Mouse (Mus musculus) brain, adult 10 weeks (tissue): ENCODE measurements around the gene H2-T24. TPM values are rescaled to one million over a fixed set of nuclear protein-coding genes. Genes with fewer than 3 reads are reported as not detected.

Experiments
- polyA plus RNA-seq: library from polyadenylated mRNA; stranded (reverse); fragments of 350-450 nt; fragmentation: Illumina TruSeq; extraction: RNeasy Lipid Tissue Mini Kit (QIAGEN cat#74804); gene quantifications from one replicate; pipeline ENCODE4 v1.2.3, GENCODE M21; 2015; ENCODE audit warnings: low read depth, low replicate concordance

The H2-T24 gene
- 2.6 TPM for polyA plus RNA-seq

DNA sequence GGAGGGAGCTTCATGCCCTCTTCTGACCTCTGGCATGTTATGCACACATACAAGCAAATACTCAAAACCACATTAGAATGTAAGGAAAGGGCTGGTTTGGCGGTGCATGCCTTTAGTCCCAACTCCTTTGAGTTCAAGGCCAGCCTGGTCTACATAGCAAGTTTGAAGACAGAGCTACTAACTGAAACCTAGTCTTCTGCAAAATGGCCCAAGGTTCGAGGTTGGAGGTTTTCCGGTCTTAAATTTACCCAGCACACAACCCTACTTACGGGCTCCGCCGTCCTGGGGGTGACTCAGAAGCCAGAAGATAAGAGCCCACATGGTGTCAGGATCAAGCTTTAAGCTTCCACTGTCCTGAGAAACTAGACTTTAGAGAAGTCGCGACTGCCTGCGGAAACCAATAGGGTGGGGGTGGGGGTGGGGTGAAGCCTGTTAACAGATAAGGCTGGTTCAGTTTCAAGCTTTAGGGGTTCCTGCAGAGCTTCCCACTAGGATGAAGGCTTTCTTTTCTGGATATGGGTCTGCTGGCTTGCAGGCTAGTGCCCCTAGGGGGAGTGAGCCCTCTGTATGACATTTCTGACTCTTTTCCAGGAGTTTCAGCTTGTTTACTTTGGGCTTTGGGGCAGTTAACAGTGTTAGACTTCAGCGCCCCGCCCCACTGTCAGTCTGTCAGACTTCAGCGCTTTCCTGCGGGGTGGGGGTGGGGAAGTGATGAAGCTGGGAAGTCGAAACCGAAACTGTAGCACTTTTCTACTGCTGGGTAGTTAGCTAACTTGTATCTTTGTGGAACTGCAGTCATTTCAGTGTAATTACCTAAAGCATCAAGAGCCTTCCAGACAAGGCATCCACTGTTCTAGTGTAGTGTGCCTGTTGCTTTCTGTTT lies at the start of gene H2-T24:
TSS of gene H2-T24 (minus strand) at position 370 of the 883 bp plus-strand sequence.

GRCm38 (mm10) chr17:36058362-36058761 lies 38.0 kb upstream of the H2-T24 start, which contains the start of gene Gm11127:
Gene Gm11127, minus strand, starts transcription at chr17:36058371.

GRCm38 (mm10) chr17:36042610-36043169 lies 22.3 kb upstream of the H2-T24 start, which contains the start of the genes H2-T22 and Gm6034:
Gene H2-T22, minus strand, starts transcription at chr17:36042747.
Gene Gm6034, plus strand, starts transcription at chr17:36042961.

GRCm38 (mm10) chr17:36032351-36032875 lies 12.1 kb upstream of the H2-T24 start, which contains the start of gene H2-T23:
Gene H2-T23, minus strand, starts transcription at chr17:36032855.

DNA sequence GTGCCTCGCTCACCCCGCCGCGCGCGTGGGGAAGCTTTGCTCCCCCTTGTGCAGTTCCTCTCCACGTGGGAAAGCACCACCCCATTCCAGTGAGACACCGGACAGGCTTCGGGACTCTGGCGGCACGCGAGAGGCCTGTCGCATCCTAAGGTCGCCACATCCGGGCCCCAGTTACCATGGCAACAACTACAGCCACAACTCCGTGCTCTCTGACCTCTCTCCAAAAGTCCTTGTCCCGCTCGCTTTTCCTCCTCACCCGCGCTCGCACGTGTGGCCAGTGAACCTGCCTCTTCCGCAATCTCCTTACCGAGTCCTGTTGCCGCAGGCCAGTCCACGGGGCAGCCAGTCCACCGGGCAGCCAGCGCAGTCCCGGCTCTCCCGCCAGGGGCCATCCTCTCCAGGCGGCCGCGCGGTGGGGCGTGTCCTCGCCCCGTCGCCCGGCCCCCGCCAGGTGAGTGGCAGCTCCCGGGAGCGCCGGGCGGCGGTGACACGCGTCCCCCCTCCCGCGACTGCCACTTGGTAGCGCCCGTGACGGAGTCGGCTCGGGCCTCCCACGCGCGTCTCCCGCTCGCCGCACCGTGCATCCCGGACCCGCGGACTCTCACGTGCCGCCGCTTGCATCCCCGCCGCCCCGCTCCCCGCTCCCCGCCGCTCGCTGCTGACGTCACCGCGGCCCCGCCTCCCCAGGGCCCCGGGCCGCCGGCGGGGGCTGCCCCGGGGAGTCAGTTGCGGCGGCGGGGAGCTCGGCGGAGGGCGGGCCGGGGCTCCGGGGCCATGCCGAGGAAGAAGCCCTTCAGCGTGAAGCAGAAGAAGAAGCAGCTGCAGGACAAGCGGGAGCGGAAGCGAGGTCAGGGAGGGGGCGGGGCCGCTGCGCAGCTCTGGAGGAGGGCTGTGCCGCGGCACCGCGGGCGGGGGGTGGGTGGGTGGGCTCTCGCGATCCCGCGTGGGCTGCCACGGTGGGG lies 40.7 kb downstream of the H2-T24 start, which contains the start of the genes Gnl1 and Prr3:
TSS of gene Gnl1 (plus strand) at position 451 of the 962 bp plus-strand sequence.
TSS of gene Prr3 (minus strand) at position 836 of the 962 bp plus-strand sequence.

DNA sequence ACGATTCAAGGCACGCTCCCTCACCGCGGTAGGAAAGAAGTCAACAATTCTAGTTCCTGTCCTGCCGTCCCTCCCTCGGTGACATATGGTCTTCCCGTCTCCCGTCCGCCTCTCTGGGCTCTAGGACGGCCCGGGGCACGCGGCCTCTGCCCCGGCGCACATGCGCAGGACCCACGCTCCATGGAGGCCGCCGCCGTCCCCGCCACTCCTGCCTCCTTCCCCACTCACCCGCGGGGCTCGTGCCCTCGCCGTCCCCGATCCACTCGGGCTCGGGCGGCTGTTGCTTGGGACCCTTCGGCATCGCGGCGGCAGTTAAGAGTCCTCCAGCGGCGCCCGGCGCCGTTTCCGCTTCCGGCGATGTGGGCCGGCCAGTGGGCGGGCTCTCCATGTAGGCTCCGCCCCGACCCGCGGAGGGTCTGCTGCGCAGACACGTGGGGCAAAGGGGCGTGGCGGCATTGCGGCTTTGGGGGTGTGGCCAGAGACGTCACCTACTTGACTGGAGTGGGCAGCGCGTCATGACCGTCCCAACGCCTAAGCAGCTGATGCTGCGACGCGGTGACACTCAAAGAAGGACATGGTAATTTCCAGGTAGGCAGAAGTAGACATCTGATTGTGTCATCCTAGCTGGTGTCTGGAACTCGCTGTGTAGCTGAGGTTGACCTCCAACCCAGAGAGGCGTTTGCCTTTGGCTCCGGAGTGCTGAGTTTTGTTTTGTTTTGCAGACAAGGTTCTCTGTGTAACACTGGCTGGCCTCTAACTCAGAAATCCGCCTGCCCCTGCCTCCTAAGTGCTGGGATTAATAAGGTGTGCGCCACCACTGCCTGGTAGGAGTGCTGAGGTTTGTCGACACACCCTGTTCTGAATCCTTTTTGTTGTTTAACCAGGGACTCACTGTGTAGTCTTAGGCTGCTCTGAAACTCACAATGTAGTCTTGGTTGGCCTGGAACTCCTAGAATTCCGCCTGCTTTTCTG lies 50.7 kb downstream of the H2-T24 start, which contains the start of gene Abcf1:
TSS of gene Abcf1 (minus strand) at position 344 of the 972 bp plus-strand sequence.

Other genes with a start within 250 kb of the H2-T24 start
- gene Ier3, start 198.9 kb downstream of the H2-T24 start, polyA plus RNA-seq, result 14.8 TPM
- gene Flot1, start 197.3 kb downstream of the H2-T24 start, polyA plus RNA-seq, result 140 TPM
- gene Tubb5, start 182.3 kb downstream of the H2-T24 start, polyA plus RNA-seq, result 402 TPM
- gene Mdc1, start 179.0 kb downstream of the H2-T24 start, polyA plus RNA-seq, result 7.9 TPM
- gene Nrm, start 159.2 kb downstream of the H2-T24 start, polyA plus RNA-seq, result 3.0 TPM
- gene Ppp1r18, start 155.0 kb downstream of the H2-T24 start, polyA plus RNA-seq, result 8.6 TPM
- gene Dhx16, start 140.7 kb downstream of the H2-T24 start, polyA plus RNA-seq, result 27.2 TPM
- gene 2310061I04Rik, start 123.1 kb downstream of the H2-T24 start, polyA plus RNA-seq, result 90.2 TPM
- gene Atat1, start 110.5 kb downstream of the H2-T24 start, polyA plus RNA-seq, result 53.4 TPM
- gene Mrps18b, start 104.2 kb downstream of the H2-T24 start, polyA plus RNA-seq, result 53.1 TPM
- 30.3 TPM for gene Ppp1r10, start 104.1 kb downstream of the H2-T24 start, polyA plus RNA-seq
- gene Abcf1, start 50.8 kb downstream of the H2-T24 start, polyA plus RNA-seq, result 64.4 TPM
- gene Gnl1, start 40.7 kb downstream of the H2-T24 start, polyA plus RNA-seq, result 131 TPM
- 28.9 TPM for gene Prr3, start 40.3 kb downstream of the H2-T24 start, polyA plus RNA-seq
- gene H2-T23, start 12.3 kb upstream of the H2-T24 start, polyA plus RNA-seq, result 26.7 TPM
- 35.7 TPM for gene H2-T22, start 22.2 kb upstream of the H2-T24 start, polyA plus RNA-seq
- not detected for gene Gm6034, start 22.4 kb upstream of the H2-T24 start, polyA plus RNA-seq
- gene Gm11127, start 37.8 kb upstream of the H2-T24 start, polyA plus RNA-seq, result 0.46 TPM
- not detected for gene Gm19684, start 101.1 kb upstream of the H2-T24 start, polyA plus RNA-seq
- gene Gm7030, start 108.9 kb upstream of the H2-T24 start, polyA plus RNA-seq, result not detected
- gene Gm8909, start 148.0 kb upstream of the H2-T24 start, polyA plus RNA-seq, result not detected
- gene H2-T3, start 169.7 kb upstream of the H2-T24 start, polyA plus RNA-seq, result not detected
- gene Rpp21, start 237.5 kb upstream of the H2-T24 start, polyA plus RNA-seq, result 54.9 TPM